Mouse (Mus musculus): ENCODE measurements around the gene Gps1.
A peak's percentile ranks its signal among the peaks of the same experiment; 100 is the strongest.

The Gps1 gene

DNA sequence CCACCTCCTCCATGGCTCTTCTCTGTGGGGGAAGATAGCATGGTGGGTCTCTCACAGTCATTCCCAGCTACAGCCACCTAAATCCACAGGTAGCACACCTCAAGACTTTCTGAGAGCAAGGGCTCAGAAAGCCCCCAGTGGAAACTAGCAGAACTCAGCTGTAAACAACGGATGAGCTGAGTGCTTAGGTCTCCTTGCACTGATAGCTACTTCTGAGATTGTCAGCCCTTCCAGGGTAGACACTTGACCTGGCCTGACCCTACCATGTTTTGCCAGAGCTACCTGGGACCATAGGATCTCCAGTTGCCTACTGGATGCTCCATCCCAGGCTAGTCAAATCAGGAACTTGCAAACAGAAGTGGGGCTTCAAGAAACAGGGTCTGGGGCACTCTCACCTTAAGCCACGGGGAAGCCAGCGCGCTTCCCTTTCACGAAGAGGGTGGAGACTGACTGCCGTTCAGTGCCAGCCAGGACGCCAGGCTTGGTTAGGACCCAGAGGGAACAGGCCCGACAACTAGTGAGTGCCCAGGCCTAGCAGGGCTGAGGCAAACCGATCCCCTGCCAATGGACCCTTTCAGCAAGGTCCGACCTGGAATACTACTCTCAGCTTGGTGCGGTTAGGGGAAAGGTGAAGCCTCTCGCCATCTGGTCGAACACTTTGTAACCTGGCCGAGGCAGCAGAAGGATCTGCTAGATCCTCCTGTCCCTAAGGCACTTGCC is 38.9 kb downstream of the Gps1 start:
- DNase-seq (ENCODE audit: low read depth): no peak

DNA sequence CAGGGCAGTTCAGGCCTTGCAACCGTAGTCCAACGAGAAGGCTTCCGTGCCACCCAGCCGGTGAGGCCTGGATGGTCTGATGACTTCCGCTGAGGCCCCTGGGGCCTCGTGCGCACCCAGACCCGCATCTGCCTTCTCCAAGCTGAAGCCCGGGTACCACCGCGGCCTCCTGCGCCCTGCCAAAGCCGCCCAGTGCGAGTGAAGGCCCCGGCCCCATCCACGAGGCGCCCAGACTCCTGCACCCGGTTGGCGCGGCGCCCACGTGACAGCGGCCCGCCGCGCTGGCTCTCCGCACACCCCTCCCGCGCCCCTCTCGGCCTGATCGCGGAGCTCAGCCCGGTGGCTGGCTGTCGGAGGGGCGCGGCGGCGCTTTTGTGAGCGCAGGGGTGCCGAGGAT is 39.5 kb downstream of the Gps1 start:
- DNase-seq (ENCODE audit: low read depth): no peak

DNA sequence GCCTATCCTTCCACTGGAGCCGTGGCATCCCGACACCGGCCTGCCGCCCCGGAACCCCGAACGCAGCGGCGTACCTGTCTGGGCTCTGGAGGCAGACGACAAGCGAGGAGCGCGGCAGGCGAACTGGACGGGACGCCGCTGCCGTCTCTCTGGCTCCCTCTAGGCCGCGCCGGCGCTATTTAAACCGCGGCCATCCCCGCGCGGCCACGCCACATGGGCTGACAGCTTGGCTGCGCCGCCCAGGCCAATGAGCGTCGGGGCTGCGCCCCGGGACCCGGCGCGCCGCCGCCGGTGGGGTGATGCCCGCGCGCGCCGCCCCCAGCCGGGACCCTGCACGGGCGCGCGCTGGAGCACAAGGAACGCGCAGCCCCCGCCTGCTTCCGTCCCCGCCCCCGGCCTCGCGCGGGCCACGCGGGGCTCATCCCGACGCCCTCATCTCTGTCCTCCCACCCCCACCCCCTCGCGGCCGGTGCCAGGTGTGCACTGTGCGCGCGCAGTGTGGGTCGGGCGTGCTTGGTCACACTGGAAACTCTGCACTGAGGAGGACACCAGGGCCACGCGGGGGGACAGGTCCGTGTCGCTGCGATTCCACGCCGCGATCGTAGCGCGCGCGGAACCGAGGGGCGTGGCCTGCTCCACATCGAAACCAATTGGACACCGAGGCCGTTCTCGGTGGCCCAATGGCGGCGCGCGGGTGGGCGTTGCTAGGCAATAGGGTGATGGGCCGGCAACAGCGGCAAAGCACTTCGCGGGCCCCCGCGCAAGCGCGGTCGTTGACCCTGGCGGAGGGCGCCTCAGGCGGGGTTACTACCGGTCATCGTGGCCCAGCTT is 40.1 kb downstream of the Gps1 start, which contains the start of gene Fasn:
TSS of gene Fasn (minus strand) at position 592 of the 831 bp plus-strand sequence.
- peak; percentile 86 for DNase-seq (ENCODE audit: low read depth)

DNA sequence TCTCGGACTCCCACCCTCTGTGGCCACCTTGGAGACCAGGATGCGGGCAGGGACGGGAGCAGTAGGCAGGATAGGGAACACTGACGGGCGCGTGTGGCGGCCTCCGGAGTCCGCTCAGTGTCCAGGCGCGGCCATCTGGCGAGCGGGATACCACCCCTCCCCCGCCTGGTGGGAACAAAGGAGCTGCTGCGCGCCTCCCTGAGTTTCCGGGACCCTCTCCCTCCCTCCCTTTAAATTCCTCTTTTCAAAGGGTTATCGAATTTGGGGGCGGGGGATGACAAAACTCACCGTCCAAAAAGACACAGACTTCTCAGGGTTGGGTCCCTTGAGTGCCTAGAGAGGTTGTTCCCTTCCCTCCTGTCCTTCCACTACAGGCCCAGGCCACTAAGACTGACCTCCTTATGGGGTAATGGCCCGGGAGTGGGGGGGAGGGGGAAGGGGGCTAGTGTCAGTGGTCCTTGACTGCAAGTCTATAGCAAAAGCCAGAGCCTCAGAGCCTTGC is 40.8 kb downstream of the Gps1 start:
- no peak for DNase-seq (ENCODE audit: low read depth)

DNA sequence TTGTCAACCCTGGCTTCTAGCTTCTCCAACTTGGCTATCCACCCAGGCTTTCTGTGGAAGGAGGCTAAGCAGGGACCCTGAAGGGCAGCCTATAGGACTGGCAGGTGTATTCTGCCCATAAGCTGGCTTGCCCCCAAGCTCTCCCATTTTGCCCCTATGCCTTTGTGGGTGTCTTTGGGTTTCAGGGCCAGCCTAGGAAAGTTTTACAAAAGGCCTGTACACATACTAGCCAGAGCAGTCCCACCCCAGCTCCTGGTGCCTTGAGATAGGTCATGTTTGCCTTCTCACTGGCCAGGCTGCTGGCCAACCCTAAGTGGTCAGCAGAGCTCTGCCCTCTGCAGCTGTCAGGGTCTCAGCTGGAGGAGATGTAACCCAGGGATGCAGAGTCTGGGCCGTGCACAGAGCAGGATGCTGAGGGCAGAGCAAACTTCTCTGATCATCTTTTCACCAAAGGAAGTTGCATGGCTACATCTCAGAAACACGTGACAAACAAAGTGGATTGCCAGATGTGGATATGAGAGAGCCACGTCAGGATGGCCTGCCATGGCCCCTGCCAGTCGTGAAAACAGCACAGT is 41.3 kb downstream of the Gps1 start:
- DNase-seq (ENCODE audit: low read depth): no peak

DNA sequence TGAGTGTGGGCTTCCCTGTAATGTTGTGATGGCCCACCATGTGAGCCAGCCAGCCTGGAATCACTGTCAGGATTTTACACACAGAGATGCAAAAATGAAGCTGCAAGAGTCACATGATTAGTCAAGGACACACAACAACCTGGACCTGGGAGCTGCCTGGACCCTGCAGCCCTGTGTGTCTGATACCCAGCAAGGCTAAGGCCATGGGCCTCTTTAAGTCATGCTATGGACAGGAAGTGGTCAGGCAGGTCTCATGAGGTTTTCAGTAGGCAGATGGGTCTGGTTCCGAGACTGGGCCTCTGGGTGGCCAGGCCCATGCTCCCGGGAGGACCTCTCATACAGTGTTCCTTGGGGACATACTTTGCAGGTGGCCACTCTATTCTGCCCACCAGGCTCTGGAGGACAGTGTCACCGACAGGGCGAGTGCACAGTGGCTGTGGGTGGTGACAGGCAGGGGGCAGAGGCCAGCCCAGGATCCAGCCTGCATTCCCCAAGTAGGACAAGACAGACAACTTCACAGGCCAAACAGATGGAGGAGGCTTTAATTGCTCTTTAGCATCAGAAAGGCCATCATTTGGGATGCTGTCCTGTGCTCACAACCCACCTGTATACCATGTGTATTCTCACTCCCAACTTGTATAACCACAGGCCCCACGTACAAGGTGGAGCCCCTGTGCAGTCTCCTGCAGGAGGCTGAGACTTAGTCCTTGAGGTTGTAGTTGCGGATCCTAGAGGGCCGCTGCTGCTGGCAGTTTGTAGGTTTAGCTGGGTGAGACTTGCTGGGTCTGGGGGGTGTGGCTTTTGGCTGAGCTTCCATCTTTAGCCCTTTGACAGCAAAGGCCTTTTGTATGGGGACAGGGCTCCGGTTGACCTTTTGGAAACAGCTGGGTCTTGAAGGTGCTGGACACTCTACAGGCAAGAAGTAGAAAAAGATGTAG is 42.2 kb downstream of the Gps1 start:
- no peak for DNase-seq (ENCODE audit: low read depth)

DNA sequence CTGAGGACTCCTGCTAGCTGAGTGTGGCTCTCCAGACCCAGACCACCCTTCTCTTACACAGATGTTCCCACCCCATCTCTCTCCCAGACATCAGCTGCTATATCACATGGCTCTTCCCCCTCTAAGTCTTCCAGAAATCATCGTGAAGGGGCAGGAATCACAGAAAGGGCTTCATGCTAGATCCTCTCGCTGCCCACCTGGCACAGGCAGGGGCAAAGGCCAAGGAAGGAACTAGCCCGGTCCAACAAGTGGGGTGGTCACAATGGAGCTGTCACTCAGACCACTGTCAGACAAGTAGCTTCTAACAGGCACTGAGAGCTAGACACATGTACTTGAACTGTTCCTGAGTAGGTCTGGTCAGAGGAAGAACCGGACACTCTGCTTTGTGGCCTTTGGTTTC is 44.3 kb downstream of the Gps1 start:
- no peak for DNase-seq (ENCODE audit: low read depth)

DNA sequence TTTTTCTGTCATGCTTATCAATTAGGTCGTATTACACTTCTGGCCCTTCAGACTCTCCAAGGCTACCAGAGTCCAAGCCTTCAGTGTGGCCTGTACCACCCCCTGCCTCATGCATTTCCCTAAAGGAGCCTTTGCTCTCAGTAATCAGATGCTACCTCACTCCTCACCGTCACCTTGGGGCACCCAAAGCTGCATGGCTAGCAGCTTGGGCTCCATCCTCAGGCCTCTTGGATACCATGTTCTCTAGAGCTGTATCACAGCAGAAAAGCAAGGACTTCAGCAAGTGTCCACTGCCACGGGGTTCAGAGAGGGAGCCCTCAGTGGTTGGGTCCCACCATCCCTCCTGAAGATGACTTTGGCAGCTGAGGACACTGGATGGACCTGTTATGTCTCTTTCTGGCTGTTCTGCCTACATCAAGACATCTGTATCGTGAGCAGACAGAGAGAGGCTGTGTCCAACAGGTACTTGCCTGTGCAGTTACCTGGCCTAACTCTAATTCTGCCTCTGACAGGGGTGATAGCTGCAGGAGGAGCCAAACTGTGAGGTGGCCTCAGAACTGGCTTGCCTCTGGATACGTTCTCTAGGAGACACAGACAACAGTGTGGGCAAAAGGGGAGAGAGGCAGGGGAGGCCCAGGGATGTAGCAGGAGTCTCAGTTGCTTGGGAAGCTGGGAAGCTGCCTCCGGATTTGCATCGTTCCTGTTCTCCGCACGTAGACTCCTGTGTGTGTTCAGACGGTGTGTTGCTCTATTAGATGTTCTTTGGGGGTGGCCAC is 45.9 kb downstream of the Gps1 start:
- DNase-seq (ENCODE audit: low read depth): no peak

DNA sequence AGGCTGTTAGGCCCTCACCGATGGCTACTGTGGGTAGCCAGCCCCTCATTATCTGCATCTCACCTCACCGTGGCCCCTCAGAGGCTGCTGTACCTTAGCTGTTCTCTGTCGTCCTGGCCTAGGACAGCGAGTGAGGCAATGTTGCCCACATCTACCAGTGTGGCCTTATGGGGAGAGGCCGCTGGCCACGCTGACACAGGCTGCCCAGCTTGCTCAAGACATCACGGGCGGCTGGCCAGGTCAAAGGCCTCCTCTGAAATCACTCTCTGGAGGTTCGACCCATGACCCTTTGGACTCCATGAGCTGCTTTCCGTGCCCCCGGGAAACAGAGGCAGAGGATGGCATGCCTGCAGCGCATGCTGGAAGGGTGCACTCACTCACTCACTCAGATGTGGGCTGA is 46.6 kb downstream of the Gps1 start:
- no peak for DNase-seq (ENCODE audit: low read depth)

DNA sequence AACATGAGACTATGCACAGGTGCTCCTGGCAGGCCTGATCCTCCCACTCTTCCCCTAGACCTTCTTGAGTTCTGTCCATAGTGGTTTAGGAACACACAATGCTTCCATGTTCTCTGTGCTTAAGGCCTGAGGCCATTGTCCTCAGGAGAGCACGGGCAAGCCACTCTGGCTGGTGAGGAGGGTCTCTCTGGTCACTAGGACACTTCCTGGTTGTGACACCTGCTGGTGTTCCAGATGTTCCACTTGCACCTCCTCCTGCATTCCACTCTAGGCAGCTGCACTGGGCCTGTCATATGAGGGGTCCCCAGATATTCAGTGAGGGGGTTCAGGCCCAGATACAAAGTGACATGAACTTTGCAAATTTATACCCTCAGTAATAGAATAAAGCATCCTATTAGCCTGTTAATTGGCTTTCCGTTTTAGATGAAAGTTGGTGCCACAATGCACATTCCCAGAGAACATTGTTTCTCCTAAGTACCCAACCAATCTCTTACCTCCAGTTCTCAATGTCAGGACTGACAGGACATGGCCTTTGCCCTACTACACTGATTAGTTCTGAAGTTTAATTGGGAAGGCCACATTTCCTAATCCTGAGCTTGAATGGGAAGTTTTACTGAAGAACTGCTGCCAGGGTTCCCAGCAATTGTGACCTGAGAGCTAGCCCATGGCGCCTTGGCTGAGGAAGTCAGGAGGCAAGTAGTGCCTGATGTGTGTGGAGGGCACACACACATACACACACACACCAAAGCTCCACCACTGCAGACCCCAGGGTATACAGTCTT is 47.8 kb downstream of the Gps1 start:
- no peak for DNase-seq (ENCODE audit: low read depth)

DNA sequence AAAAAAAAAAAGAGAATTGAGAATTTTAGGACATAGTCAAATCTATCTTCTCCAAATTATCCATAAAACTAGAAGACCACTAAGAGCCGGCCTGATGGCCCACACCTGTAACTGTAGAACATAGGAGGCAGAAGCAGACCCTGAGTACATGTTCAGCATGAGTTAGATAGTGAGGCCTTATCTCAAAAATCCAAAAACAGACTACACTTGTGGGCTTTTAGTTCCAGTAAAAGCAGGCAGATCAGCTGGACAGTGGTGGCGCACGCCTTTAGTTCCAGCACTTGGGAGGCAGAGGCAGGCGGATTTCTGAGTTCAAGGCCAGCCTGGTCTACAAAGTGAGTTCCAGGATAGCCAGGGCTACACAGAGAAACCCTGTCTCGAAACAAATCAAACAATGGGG is 48.9 kb downstream of the Gps1 start:
- DNase-seq (ENCODE audit: low read depth): peak; percentile 25

DNA sequence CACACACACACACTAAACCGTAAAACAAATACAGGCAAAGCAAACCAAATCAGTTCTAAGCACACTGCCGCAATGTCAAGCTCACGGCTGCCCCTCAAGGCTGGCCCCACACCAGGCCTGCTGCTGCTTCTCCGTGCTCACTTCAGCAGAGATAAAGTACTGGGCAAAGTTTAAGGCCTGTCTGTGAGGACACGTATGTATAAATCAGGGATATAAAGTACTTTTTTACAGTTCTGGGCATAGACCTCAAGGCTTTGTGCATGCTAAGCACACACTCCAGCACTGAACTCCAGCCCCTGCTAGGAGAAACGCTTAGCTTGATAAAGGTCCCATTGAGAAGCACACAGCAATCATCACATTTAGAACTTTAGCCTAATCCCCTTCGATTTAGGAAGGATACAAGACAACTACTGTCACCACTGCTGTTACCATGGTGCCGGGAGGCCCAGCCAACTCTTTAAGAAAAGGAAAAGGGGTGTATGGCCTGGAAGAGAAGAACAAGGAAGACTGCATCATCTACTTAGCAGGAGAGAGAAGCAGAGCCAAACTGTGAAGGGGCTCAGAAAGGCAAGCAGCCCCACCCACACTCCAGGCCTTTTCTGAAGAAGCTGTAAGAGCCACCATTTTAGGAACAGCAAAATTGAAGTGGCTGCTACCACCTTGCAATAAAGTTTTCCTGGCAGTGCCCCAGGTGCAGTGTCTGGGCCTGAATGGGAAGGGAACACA is 49.6 kb downstream of the Gps1 start:
- no peak for DNase-seq (ENCODE audit: low read depth)

Data from c-Kit-positive CD71-positive TER-119-negative erythroid progenitor cells, embryonic 14.5 days (primary cell).